ENCODE assay signal across 15 mouse cellular contexts in the genomic region with DNA sequence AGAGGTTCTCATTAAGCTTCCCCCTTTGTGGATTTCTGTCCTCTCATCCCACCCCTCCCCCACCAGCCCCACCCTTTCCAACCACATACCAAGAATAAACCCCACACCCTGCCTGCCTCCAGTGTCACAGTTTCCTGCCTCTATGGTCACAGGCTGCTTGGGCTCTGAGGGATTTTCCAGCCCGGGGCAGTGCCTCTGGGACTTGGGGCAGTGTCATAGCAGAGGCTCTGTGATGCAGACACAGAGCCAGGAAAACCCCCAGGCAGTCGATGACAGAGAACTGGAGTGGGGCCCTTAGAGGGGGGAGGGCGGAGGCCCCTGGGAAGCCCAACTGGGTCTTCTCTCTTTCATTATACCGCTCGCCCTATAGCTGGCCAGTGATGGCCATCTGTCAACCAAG. TPM values are rescaled to one million over a fixed set of nuclear protein-coding genes. Genes with fewer than 3 reads are reported as not detected.
DNase-seq lines count a peak whose midpoint lies in the region; ATAC-seq and TF ChIP-seq lines count a peak whose summit lies in the region.
"Had no signal": no experiment of that assay in that cellular context is flagged by ENCODE, and none has a peak within 500 bp of the region (broad histone marks: within the 10 kb centered on the region; RNA-seq: fewer than 3 reads in every experiment).

No protein-coding gene starts in this region.

- no peak overlapping the region for H3K4me3 ChIP-seq in heart, embryonic 10.5 days
- H3K4me3 ChIP-seq in heart, adult 2 months, result no peak overlapping the region
- no peak overlapping the region for H3K4me3 ChIP-seq in midbrain, embryonic 13.5 days (replicated peaks)
- H3K4me3 ChIP-seq in midbrain, embryonic 15.5 days, result no peak overlapping the region
- no peak overlapping the region for H3K4me3 ChIP-seq in stomach, postnatal 0 days (ENCODE audit: low read depth, low read length)
- H3K4me3 ChIP-seq: left cerebral cortex, adult 2 months; liver, embryonic 15.5 days had no signal

- no peak for TF ChIP-seq EP300 in heart, adult 2 months (IDR thresholded peaks at IDR 0.05; ENCODE audit: insufficient read depth, low read depth, low read length)
- TF ChIP-seq EP300 in stomach, postnatal 0 days (optimal IDR thresholded peaks at IDR 0.05), result no peak

- H3K4me1 ChIP-seq in heart, embryonic 10.5 days, result peaks cover 8% of the 10 kb centered on the region
- peaks cover 2% of the 10 kb centered on the region for H3K4me1 ChIP-seq in heart, adult 2 months (ENCODE audit: control insufficient read depth, insufficient read depth, low read length)
- no peaks in the 10 kb centered on the region for H3K4me1 ChIP-seq in midbrain, embryonic 13.5 days (replicated peaks)
- no peaks in the 10 kb centered on the region for H3K4me1 ChIP-seq in midbrain, embryonic 15.5 days
- H3K4me1 ChIP-seq in stomach, postnatal 0 days (replicated peaks; ENCODE audit: control insufficient read depth, insufficient read depth), result no peaks in the 10 kb centered on the region
- H3K4me1 ChIP-seq: liver, embryonic 15.5 days had no signal

- no peaks in the 10 kb centered on the region for H3K36me3 ChIP-seq in heart, embryonic 10.5 days
- no peaks in the 10 kb centered on the region for H3K36me3 ChIP-seq in heart, adult 2 months (ENCODE audit: control insufficient read depth, insufficient read depth, low read length)
- H3K36me3 ChIP-seq in midbrain, embryonic 13.5 days, result no peaks in the 10 kb centered on the region
- H3K36me3 ChIP-seq in midbrain, embryonic 15.5 days (replicated peaks), result no peaks in the 10 kb centered on the region
- no peaks in the 10 kb centered on the region for H3K36me3 ChIP-seq in stomach, postnatal 0 days (ENCODE audit: control insufficient read depth, insufficient read depth, low read length)
- H3K36me3 ChIP-seq: liver, embryonic 15.5 days had no signal

- DNase-seq in heart, embryonic 10.5 days (ENCODE audit: low spot score), result no peak
- no peak for DNase-seq in heart, adult 2 months
- peak; percentile 90 for DNase-seq in induced T-regulatory cell, adult 2 months (ENCODE audit: low read depth)
- no peak for DNase-seq in stomach, postnatal 0 days (ENCODE audit: low spot score)
- DNase-seq in kidney, adult 11 months, result no peak
- DNase-seq in urinary bladder, postnatal 4 days (ENCODE audit: low spot score in 2 of 2), result no peak
- DNase-seq: adrenal gland, adult 2 months; heart, adult 11 months; kidney, postnatal 10 days had no signal

- TF ChIP-seq POLR2A in heart, adult 2 months (IDR thresholded peaks at IDR 0.05; ENCODE audit: insufficient read depth, low read depth, low read length), result no peak

- no peaks in the 10 kb centered on the region for H3K27me3 ChIP-seq in heart, embryonic 10.5 days (ENCODE audit: insufficient read depth, poor library complexity, severe bottlenecking)
- H3K27me3 ChIP-seq in heart, adult 2 months (ENCODE audit: control insufficient read depth, insufficient read depth, low read length), result no peaks in the 10 kb centered on the region
- no peaks in the 10 kb centered on the region for H3K27me3 ChIP-seq in midbrain, embryonic 13.5 days
- no peaks in the 10 kb centered on the region for H3K27me3 ChIP-seq in midbrain, embryonic 15.5 days (replicated peaks)
- H3K27me3 ChIP-seq in stomach, postnatal 0 days (ENCODE audit: control insufficient read depth, insufficient read depth, low read length), result no peaks in the 10 kb centered on the region
- H3K27me3 ChIP-seq: liver, embryonic 15.5 days had no signal

- ATAC-seq in midbrain, embryonic 13.5 days, result 0 out of 2 replicates have a peak, but pooled peaks have one; percentile 45
- ATAC-seq in midbrain, embryonic 15.5 days (replicated peaks), result no peak
- ATAC-seq in stomach, postnatal 0 days (ENCODE audit: low FRiP score, low TSS enrichment), result 0 out of 2 replicates have a peak, but pooled peaks have one; percentile 42
- ATAC-seq: forebrain, embryonic 16.5 days; midbrain, embryonic 16.5 days had no signal

- H3K79me2 ChIP-seq in heart, adult 2 months (replicated peaks; ENCODE audit: control insufficient read depth, insufficient read depth, low read length), result no peaks in the 10 kb centered on the region

- no peak overlapping the region for H3K9ac ChIP-seq in heart, adult 2 months (ENCODE audit: low read depth, low read length)
- no peak overlapping the region for H3K9ac ChIP-seq in midbrain, embryonic 13.5 days (replicated peaks)
- no peak overlapping the region for H3K9ac ChIP-seq in midbrain, embryonic 15.5 days
- H3K9ac ChIP-seq in stomach, postnatal 0 days (ENCODE audit: low read length), result no peak overlapping the region
- H3K9ac ChIP-seq: liver, embryonic 15.5 days had no signal

- 46% methylated on average over 5 of the region's 5 CpGs for WGBS in heart, embryonic 10.5 days
- 48% methylated on average over 5 of the region's 5 CpGs for WGBS in heart, adult 2 months
- WGBS in midbrain, embryonic 13.5 days, result 79% methylated on average over 5 of the region's 5 CpGs
- WGBS in midbrain, embryonic 15.5 days, result 66% methylated on average over 5 of the region's 5 CpGs
- WGBS in stomach, postnatal 0 days, result 65% methylated on average over 5 of the region's 5 CpGs

- TF ChIP-seq CTCF in heart, adult 2 months (IDR thresholded peaks at IDR 0.05), result no peak
- no peak for TF ChIP-seq CTCF in stomach, postnatal 0 days (IDR thresholded peaks at IDR 0.05; ENCODE audit: low read depth)

- H3K9me3 ChIP-seq in heart, embryonic 10.5 days, result no peaks in the 10 kb centered on the region
- no peaks in the 10 kb centered on the region for H3K9me3 ChIP-seq in midbrain, embryonic 13.5 days
- no peaks in the 10 kb centered on the region for H3K9me3 ChIP-seq in midbrain, embryonic 15.5 days
- no peaks in the 10 kb centered on the region for H3K9me3 ChIP-seq in stomach, postnatal 0 days (ENCODE audit: control insufficient read depth, low read length)
- H3K9me3 ChIP-seq: liver, embryonic 15.5 days had no signal

- H3K27ac ChIP-seq in heart, embryonic 10.5 days, result peak overlapping the region; percentile 2; the same call in 1 of the 2 replicates
- H3K27ac ChIP-seq in heart, adult 2 months, result no peak overlapping the region
- H3K27ac ChIP-seq in midbrain, embryonic 13.5 days, result no peak overlapping the region
- H3K27ac ChIP-seq in midbrain, embryonic 15.5 days, result no peak overlapping the region
- no peak overlapping the region for H3K27ac ChIP-seq in stomach, postnatal 0 days (replicated peaks)
- H3K27ac ChIP-seq: left cerebral cortex, adult 2 months; liver, embryonic 15.5 days had no signal

- H3K4me2 ChIP-seq in midbrain, embryonic 13.5 days (replicated peaks), result no peak overlapping the region
- no peak overlapping the region for H3K4me2 ChIP-seq in midbrain, embryonic 15.5 days
- H3K4me2 ChIP-seq in stomach, postnatal 0 days (replicated peaks; ENCODE audit: low read depth), result no peak overlapping the region
- H3K4me2 ChIP-seq: liver, embryonic 15.5 days had no signal

- intact Hi-C loops in heart, adult 2 months (cut with DNase I), result no loop called here

RNA-seq across cellular contexts. Expression of gene Bhlhe40, which starts 27.9 kb away (rescaled TPM):
- polyA plus RNA-seq in heart, embryonic 10.5 days (2016; fragmentation: Nextera tagmentation; extraction: Ambion mirVana), result 7.8 and 10.8 TPM in 2 replicates
- total RNA-seq in heart, adult 2 months (2021), result 10 to 100 TPM; 31.1 to 64.6 TPM
- 21.2 and 27.9 TPM in 2 replicates for polyA plus RNA-seq in heart, adult 2 months (2012; rRNA removed)
- 3.3 and 3.4 TPM in 2 replicates for polyA plus RNA-seq in midbrain, embryonic 13.5 days (2015; fragmentation: Nextera tagmentation; extraction: Ambion mirVana)
- polyA plus RNA-seq in midbrain, embryonic 15.5 days (2015; fragmentation: Nextera tagmentation; extraction: Ambion mirVana), result 5.3 TPM in 2 replicates
- 24.8 and 28.7 TPM in 2 replicates for polyA plus RNA-seq in stomach, postnatal 0 days (2015; fragmentation: Nextera tagmentation; extraction: Ambion mirVana)
